Mouse (Mus musculus) liver, postnatal 0 days (tissue): ENCODE measurements at regions not wholly inside any gene's neighbourhood (a gene's known extent, or its start where the extent isn't known, plus 50 kb on each side); places are given as distances from the start of the nearest gene placed in this dataset.

Experiments
- CTCF ChIP-seq: sonication (generic); IDR thresholded peaks from 2 replicates; pipeline ENCODE4 v1.5.1; 2016; ENCODE audit warnings: antibody characterized with exemption, low read depth
- EP300 ChIP-seq: IDR thresholded peaks from 2 replicates; pipeline ENCODE4 v1.6.1; 2016; ENCODE audit warnings: antibody characterized with exemption, low read depth, mild to moderate bottlenecking

DNA sequence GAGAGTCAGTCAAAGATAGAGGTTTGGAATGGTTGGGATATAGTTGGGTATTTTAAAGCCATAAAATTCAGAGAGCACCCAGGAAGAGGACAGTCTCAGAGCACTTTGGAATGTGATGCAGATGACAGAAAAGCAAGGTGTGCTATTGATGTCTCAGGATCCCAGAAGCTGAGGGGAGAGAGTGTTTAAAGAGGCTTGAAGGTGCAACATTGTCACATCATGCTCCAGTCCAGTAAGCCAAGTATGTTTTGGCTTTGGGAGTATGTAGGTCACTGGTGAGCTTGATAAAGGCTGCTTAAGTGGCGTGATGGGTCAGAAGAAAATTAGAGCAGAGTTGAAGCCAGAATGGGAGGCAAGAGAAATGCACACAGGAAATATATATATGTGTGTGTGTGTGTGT is 201.3 kb upstream of the Lpp start:
- no peak for TF ChIP-seq CTCF
- TF ChIP-seq EP300 = no peak
